Mouse (Mus musculus): ENCODE measurements around the gene Rfng.
"Not testable (repeated sequence)": the region's sequence is repeated elsewhere in the genome, so short reads cannot be mapped to it uniquely, and the experiment has no call there.

Gene Rfng

DNA sequence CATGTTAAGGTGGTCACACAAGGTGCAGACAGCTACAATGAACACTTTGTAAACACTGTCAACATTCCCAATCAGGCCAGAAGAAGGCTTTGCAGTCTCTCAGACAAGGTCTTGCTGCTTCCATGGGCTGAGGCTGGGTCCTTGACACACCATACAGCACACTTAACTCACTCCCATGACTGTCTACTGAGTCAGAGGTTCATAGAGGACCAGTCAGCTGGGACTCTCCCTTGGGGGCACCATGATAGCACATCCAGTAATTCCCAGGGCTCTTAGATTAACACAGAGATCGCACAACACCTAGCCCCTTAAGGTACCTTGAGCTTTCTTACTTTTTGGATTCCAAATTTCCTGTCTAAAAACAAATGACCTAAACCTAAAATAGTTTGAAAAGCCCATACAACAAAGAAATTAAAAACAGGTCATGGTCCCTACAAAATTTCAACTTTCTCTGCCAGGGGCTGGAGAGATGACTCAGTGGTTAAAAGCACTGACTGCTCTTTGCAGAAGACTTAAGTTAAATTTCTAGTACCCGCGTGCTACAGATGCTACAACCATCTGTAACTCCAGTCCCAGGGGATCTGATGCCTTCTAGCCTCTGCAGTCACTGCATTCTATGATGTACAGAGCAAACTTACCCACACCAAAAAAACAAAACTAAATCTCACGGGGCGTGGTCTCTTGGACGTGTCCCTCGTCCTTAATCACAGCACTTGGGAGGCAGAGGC is 10.4 kb downstream of the Rfng start:
- DNase-seq (ENCODE audit: low read depth, low spot score) = no peak

DNA sequence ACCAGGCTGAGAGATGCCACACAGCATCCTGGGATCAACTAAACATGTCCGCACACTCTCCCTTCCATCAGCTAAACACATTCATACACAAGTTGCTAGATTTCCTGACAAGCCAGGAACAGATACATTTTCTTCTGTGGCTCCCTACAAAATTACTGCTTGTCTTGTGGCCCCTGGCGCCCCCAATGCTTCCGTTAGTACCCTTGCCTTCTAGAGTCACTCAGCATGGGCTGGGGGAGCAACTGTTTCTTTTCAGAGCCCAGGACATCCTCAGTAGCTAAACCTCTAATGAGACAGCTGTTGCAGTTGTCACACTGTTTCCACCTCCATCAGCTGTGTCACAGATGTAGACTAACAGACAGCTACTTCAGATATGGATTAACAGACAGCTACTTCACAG is 11.3 kb downstream of the Rfng start:
- DNase-seq (ENCODE audit: low read depth, low spot score) = no peak

GRCm38 (mm10) chr11:120768206-120768605 is 15.8 kb downstream of the Rfng start:
- no peak for DNase-seq (ENCODE audit: low read depth, low spot score)

DNA sequence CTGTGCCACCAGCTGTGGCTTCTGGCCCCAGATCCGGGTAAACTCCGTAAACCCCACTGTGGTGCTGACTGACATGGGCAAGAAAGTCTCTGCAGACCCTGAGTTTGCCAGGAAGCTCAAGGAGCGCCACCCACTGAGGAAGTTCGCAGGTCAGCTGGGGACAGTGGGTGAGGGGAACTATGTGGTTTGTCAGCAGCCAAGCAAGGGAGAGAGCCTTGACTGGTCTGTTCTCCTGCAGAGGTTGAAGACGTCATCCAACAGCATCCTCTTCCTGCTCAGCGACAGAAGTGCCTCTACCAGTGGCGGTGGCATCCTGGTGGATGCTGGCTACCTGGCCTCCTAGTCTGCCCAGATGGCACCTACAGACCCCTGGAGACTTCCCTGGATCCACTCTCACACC is 17.0 kb downstream of the Rfng start:
- DNase-seq (ENCODE audit: low read depth, low spot score) = not testable (repeated sequence)

DNA sequence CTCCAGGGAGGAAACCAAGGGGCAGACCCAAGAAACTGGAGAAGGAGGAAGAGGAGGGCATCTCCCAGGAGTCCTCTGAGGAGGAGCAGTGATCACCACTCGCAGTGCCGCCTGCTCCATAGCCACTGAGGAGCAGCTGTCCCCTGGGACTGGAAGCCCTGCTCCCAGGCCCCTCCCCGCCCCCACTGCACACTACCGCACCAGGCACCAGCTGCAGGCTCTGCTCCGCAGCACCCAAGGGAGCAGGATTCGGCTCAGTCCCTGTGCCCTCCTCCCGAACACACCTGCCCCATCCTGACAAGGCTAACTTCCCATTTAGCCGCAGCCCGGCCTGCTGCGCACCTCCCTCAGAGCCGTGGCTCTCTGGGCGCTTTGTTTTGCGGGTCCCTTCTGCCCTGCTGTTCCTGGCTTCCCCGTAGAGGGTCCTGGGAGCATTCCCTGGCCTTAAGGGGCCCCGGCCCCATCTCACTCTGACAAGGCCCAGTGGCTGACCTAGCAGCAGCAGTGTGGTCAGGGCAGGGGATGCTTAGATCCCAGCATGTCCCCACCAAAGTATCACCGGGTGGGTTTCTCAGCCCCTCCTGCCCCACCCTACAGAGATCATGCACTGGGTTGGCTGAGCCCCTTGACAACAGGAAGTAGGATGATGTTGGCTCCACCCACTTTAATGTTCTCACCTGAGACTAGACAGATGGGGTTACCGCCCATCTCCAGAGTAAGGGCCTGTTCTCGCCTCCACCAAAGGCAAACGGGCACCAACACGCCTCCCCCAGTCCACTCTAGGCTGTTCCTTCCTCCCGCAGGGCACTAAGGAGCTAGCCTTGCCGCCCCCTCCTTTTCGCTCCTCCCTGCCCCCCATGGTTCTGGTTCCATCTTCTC is 20.6 kb downstream of the Rfng start:
- DNase-seq (ENCODE audit: low read depth, low spot score) = not testable (repeated sequence)

DNA sequence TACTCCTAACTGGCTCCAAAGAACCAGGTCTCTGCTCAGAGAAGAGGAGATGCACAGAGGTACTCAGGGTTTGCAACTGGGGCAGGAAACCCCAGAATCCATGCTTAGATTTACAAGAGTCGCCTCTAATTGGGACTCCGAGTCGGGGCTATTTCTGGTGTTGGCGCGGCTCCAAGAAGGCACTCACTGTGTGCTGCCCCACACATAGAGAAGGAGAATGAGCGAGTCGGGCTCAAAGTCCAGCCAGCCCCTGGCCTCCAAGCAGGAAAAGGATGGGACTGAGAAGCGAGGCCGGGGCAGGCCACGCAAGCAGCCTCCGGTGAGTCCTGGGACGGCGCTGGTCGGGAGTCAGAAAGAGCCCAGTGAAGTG is 21.4 kb downstream of the Rfng start, which contains the start of gene Hmga1b:
Gene Hmga1b (plus strand): TSS at position 123 of the 370 bp plus-strand sequence.
- not testable (repeated sequence) for DNase-seq (ENCODE audit: low read depth, low spot score)

GRCm38 (mm10) chr11:120761811-120762671 is 22.0 kb downstream of the Rfng start:
- no peak for DNase-seq (ENCODE audit: low read depth, low spot score)

DNA sequence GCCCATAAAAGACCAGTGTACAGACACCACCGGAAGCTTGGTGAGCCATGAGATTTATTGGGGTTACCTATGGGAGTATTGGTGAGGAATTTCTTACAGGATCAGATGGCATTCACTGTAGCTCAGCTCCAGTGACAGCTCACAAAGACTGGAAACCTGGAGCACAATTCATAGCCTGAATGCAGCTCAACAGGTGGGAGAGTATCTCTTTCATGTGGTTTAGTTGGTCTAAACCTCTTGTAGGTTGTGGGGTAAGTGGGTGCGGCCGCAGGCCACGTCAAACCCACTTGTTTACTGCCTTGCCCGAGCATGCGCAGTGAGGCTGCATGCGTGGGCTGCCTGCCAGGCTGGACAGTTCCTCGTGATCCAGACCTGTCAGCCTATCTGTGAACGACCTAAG is 23.8 kb downstream of the Rfng start:
- DNase-seq (ENCODE audit: low read depth, low spot score) = no peak

DNA sequence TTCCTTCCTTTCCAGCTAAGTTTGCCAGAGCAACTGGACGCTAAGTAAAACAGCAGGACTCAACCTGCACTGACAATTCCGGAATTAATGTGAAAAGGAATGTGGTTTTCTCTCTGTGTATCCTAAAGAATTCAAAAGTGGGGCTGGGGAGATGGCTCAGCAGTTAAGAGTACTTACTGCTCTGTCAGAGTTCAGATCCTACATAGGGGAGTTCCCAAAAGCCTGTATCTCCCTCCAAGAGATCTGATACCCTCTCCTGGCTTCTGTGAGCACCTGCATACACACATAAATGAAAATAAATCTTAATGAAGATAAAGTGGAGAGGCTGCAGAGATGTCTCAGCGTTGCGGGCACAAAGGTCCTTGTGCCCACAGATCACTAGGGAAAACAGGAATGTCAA is 32.4 kb downstream of the Rfng start:
- DNase-seq (ENCODE audit: low read depth, low spot score) = no peak

DNA sequence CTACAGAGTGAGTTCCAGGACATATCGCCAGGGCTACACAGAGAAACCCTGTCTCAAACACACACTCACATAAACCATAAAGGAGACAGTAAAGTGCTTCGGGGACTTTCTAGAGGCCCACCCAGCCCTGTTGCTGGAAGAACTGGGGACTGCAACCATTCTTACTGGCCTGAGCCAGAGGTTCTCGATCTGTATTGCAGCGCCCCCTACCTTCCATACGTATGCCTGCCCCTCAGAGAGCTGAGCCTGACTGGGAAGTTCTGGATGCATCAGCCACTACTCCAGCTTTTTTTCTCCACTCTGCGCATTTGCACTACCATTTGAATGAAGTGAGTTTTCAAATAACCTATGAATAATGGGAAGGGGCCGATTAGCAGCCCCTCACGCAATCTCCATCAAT is 34.6 kb downstream of the Rfng start:
- peak; percentile 65 for DNase-seq (ENCODE audit: low read depth, low spot score)

GRCm38 (mm10) chr11:120747974-120748373 is 36.0 kb downstream of the Rfng start:
- DNase-seq (ENCODE audit: low read depth, low spot score) = no peak

DNA sequence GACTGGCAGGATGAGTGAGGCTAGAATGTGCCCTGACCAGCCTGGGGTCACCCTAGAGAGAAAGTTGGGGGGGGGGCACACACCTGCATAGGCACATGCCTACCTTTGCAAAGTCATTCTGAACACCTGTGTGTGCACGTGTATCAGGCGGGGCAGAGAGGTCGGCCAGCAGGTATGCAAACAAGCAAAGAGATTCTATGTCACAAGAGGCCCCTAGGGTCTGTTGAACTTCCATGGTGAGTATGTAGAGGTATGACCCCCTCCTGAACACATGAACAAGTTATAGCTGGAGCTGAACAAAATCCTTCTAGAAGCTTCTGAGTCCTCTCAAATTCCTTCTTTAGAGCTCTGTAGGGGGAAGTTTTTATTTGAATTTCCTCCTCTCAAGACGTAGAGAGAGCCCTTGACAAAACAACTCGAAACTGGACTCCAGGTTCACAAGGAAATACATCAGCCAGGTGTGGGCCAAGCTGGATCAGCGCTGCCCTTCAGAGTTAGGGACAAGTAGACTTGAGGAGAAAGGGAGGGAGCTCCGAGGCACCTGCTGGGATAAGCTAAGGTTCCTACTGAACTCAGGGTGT is 39.8 kb downstream of the Rfng start:
- DNase-seq (ENCODE audit: low read depth, low spot score) = no peak

DNA sequence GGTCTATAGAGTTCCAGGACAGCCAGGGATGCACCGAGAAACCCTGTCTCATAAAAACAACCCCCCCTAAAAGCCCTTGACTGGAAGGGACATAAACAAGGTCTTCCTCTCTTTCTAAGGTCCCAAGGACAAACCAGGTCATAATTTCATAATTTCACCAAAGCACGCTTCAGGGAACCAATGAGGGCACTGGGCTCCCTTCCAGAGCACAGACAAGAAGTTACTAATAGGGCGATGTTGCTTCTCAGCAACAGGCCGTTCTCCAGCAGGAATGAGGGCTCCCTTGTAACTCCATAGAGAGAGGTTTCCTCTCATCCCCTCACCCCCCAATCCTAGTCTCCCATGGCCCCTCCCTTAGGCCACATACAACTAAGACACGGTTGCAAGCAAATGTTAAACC is 43.0 kb downstream of the Rfng start:
- no peak for DNase-seq (ENCODE audit: low read depth, low spot score)

- no peak for DNase-seq (ENCODE audit: low read depth, low spot score)
Measured at GRCm38 (mm10) chr11:120736424-120736823, 47.6 kb downstream of the Rfng start.

- DNase-seq (ENCODE audit: low read depth, low spot score) = no peak
Measured at GRCm38 (mm10) chr11:120733521-120733920, 50.5 kb downstream of the Rfng start.

DNA sequence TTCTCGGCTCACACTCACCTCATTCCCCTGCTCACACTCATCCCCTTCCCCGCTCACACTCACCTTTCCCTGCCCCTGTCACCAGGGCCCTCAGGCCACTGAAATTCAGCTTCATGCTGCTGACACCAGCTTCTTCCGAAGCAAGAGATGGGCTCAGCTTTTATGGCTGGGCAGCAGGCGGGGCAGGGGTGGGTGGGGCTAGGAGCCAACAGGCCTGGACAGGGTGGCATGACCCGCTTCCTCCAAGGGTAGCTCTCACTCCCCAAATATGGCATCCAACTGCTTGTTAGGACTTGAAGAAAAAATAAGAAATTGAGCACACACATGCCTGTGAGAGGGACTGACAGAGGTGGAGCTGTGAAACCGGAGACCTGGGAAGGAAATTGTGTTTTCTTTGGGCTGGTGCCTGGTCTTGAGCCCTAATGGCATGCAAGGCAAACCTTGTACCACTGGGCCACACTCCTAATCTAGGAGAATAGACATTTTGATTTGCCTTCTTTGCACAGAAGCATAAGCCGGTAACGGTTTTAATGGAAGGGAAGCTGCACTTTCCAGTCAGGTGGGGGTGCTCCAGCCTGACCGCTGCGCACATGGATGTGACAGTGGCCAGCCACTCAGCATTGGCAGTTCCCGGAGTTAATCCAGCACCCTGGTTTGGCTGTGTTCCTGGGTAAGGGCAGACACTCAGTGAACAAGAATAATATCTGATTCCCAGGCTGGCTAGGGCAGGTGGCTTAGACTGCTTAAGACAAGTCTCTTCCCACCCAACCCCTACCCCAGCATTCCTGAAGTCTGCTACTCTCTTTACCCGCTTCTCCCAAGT is 51.9 kb downstream of the Rfng start, which contains the start of gene Cbr2:
Gene Cbr2 (minus strand): TSS at position 257 of the 823 bp plus-strand sequence.
- no peak for DNase-seq (ENCODE audit: low read depth, low spot score)

DNA sequence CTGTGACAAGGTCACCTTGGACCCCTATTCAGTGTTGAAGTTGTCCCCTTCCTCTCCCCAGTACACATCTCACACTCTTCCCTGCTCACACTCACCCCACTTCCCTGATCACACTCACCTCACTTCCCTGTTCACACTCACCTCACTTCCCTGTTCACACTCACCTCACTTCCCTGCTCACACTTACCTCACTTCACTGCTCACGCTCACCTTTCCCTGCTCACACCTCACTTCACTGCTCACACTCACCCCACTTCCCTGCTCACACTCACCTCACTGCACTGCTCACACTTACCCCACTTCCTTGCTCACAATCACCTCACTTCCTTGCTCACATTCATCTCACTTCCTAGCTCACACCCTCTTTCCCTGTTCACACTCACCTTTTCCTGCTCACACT is 52.6 kb downstream of the Rfng start:
- DNase-seq (ENCODE audit: low read depth, low spot score) = no peak
